Mouse (Mus musculus) embryonic facial prominence, embryonic 14.5 days (tissue): ENCODE measurements around the gene Crispld2. TPM values are rescaled to one million over a fixed set of nuclear protein-coding genes. Genes with fewer than 3 reads are reported as not detected.

ENCODE experiments used
- ATAC-seq: fragments of 200-750 bp; cut with Nextera tagmentation; 2 replicates; pipeline ENCODE4 v1.8.0; 2017; ENCODE audit warnings: low read depth, moderate number of reproducible peaks, moderate TSS enrichment
- DNase-seq: peaks from one replicate; pipeline ENCODE4 v3.0.0-alpha.2; 2015; ENCODE audit warnings: low spot score
- H3K27ac ChIP-seq: fragments of 300-500 bp; sonication (generic); replicated peaks from 2 replicates; pipeline ENCODE4 v1.5.1; 2014; ENCODE audit warnings: low read depth, mild to moderate bottlenecking, low read length, moderate library complexity
- H3K27me3 ChIP-seq: fragments of 300-500 bp; sonication (generic); replicated peaks from 2 replicates; pipeline ENCODE4 v1.6.1; 2014; ENCODE audit warnings: low read length; ENCODE audit not compliant: control insufficient read depth, insufficient read depth
- H3K36me3 ChIP-seq: fragments of 300-500 bp; sonication (generic); 2 replicates; pipeline ENCODE4 v1.6.1; 2014; ENCODE audit warnings: low read length, mixed read lengths; ENCODE audit not compliant: control insufficient read depth, insufficient read depth
- H3K4me1 ChIP-seq: fragments of 300-500 bp; sonication (generic); 2 replicates; pipeline ENCODE4 v1.6.1; 2014; ENCODE audit warnings: antibody characterized with exemption, low read length; ENCODE audit not compliant: control insufficient read depth, insufficient read depth
- H3K4me2 ChIP-seq: fragments of 300-500 bp; sonication (generic); 2 replicates; pipeline ENCODE4 v1.6.1; 2014; ENCODE audit warnings: low read depth, mild to moderate bottlenecking, low read length, moderate library complexity, mixed read lengths
- H3K4me3 ChIP-seq: fragments of 300-500 bp; sonication (generic); 2 replicates; pipeline ENCODE4 v1.5.1; 2014; ENCODE audit warnings: low read depth, mild to moderate bottlenecking, low read length
- H3K9ac ChIP-seq: fragments of 300-500 bp; sonication (generic); 2 replicates; pipeline ENCODE4 v1.6.1; 2014; ENCODE audit warnings: low read depth, mild to moderate bottlenecking, low read length, moderate library complexity, mixed read lengths
- H3K9me3 ChIP-seq: fragments of 300-500 bp; sonication (generic); 2 replicates; pipeline ENCODE4 v1.6.1; 2016; ENCODE audit warnings: low read length; ENCODE audit not compliant: control insufficient read depth
- WGBS: fragments of 180-500 bp; shearing (Covaris S2); extraction: QIAGEN DNeasy Blood & Tissue Kit; methylation state at CpG from one replicate; pipeline ENCODE4 v1.1.7; 2014; 5-methylcytosine and 5-hydroxymethylcytosine counted together
- polyA plus RNA-seq: library from polyadenylated mRNA; unstranded; fragments of >200 nt; fragmentation: Nextera tagmentation; extraction: Ambion mirVana; gene quantifications from 2 replicates; pipeline ENCODE4 v1.2.1, GENCODE M21; 2014

Gene Crispld2
- polyA plus RNA-seq, 1 experiment from 2014 or later: 5.6 TPM

- Histone ChIP-seq H3K9ac (no peak overlapping the region), H3K36me3 (no peaks in the 10 kb centered on the region), H3K4me1 (peaks cover 7% of the 10 kb centered on the region; the same call in 1 of the 2 replicates), H3K4me2 (no peak overlapping the region), H3K27ac (no peak overlapping the region), H3K9me3 (no peaks in the 10 kb centered on the region), H3K27me3 (no peaks in the 10 kb centered on the region), H3K4me3 (no peak overlapping the region)
- no peak for DNase-seq
- ATAC-seq: no peak
- WGBS: 81% methylated on average over 7 of the region's 7 CpGs
These were observed 24.2 kb downstream of the Crispld2 start for GRCm38 (mm10) chr8:120016424-120016823.

DNA sequence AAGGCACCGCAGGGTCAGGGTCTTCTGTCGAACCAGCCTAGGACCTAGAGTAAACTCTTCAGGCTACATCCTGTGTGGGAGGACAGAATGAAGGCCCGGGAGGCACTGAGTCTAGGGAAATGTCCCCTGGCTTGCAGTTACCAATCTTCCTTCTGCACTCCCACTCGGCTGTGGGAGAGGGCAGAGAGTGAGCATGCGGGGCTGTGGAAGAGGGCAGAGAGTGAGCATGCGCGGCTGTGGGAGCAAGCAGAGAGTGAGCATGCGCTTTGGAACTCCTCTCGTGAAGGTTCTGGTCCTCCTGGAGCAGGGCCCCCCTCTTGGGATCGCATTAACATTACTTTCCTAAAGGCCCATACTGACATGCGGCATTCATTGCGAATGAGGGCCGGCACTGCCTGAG lies 25.1 kb downstream of the Crispld2 start:
- WGBS: 88% methylated on average over 13 of the region's 13 CpGs
- no peaks in the 10 kb centered on the region for H3K9me3 ChIP-seq
- ATAC-seq (no peak), DNase-seq (no peak)
- no peak overlapping the region for H3K4me3 ChIP-seq
- H3K4me1 ChIP-seq: peaks cover 7% of the 10 kb centered on the region; the same call in 1 of the 2 replicates
- no peak overlapping the region for H3K27ac ChIP-seq
- H3K4me2 ChIP-seq: no peak overlapping the region
- H3K27me3 ChIP-seq: no peaks in the 10 kb centered on the region
- H3K36me3 ChIP-seq: no peaks in the 10 kb centered on the region
- no peak overlapping the region for H3K9ac ChIP-seq

DNA sequence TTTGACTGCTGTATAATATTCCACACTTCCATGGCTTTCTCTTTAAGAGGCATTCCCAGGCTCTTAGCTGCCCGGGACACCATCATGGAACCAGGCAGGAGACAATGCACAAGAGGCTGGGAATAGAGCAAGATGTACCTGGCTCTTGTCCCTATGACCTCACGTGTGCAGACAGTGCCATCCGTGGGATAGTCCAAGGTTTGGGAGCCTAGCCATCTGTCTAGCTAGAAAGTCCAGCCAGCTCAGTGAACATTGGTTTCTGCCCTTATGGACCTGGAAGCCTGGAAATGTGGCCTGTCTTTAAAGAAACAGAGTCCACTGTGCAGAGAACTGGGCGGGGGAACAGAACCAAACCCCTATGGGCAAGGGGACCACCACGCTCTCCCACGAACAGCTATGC lies 25.5 kb downstream of the Crispld2 start:
- ATAC-seq (no peak), DNase-seq (no peak)
- Histone ChIP-seq H3K36me3 (no peaks in the 10 kb centered on the region), H3K4me3 (no peak overlapping the region), H3K27me3 (no peaks in the 10 kb centered on the region), H3K4me2 (no peak overlapping the region), H3K9me3 (no peaks in the 10 kb centered on the region), H3K9ac (no peak overlapping the region), H3K4me1 (peaks cover 7% of the 10 kb centered on the region; the same call in 1 of the 2 replicates), H3K27ac (no peak overlapping the region)
- WGBS: 94% methylated on average over 6 of the region's 6 CpGs

GRCm38 (mm10) chr8:120018379-120018778 lies 26.1 kb downstream of the Crispld2 start:
- Histone ChIP-seq H3K4me1 (peaks cover 7% of the 10 kb centered on the region; the same call in 1 of the 2 replicates), H3K4me2 (no peak overlapping the region), H3K4me3 (no peak overlapping the region), H3K27ac (no peak overlapping the region), H3K9me3 (no peaks in the 10 kb centered on the region), H3K27me3 (no peaks in the 10 kb centered on the region), H3K36me3 (no peaks in the 10 kb centered on the region), H3K9ac (no peak overlapping the region)
- 88% methylated on average over 6 of the region's 6 CpGs for WGBS
- ATAC-seq: no peak
- no peak for DNase-seq

GRCm38 (mm10) chr8:120019297-120019696 lies 27.1 kb downstream of the Crispld2 start:
- H3K9ac ChIP-seq: no peak overlapping the region
- H3K4me2 ChIP-seq: no peak overlapping the region
- no peaks in the 10 kb centered on the region for H3K9me3 ChIP-seq
- no peak overlapping the region for H3K27ac ChIP-seq
- H3K36me3 ChIP-seq: no peaks in the 10 kb centered on the region
- WGBS: 87% methylated on average over 5 of the region's 5 CpGs
- DNase-seq: no peak
- H3K4me1 ChIP-seq: peaks cover 6% of the 10 kb centered on the region; the same call in 1 of the 2 replicates
- no peaks in the 10 kb centered on the region for H3K27me3 ChIP-seq
- no peak for ATAC-seq
- no peak overlapping the region for H3K4me3 ChIP-seq

DNA sequence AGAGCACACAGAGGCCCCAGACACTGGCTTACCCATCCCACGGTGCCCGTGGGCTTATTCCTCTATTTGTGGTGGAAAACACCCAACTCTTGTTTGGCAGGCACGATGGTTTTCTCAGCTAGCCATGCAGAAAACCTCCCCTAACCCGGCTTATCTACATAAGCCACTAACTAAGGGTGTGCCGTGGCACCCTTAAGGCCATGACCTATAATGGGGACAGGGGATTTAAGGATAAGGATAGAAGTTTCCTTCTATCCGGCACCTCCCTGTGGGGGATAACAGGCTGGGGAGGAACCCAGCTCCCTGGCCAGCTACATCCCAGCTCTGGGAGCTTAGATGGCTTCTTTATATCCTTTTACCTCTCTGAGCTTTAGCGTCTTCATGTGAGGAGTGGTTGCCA lies 28.1 kb downstream of the Crispld2 start:
- ATAC-seq: no peak
- no peaks in the 10 kb centered on the region for H3K36me3 ChIP-seq
- H3K4me3 ChIP-seq: no peak overlapping the region
- DNase-seq: no peak
- H3K27me3 ChIP-seq: no peaks in the 10 kb centered on the region
- no peak overlapping the region for H3K4me2 ChIP-seq
- no peaks in the 10 kb centered on the region for H3K9me3 ChIP-seq
- H3K4me1 ChIP-seq: no peaks in the 10 kb centered on the region
- 65% methylated on average over 7 of the region's 7 CpGs for WGBS
- no peak overlapping the region for H3K27ac ChIP-seq
- no peak overlapping the region for H3K9ac ChIP-seq

DNA sequence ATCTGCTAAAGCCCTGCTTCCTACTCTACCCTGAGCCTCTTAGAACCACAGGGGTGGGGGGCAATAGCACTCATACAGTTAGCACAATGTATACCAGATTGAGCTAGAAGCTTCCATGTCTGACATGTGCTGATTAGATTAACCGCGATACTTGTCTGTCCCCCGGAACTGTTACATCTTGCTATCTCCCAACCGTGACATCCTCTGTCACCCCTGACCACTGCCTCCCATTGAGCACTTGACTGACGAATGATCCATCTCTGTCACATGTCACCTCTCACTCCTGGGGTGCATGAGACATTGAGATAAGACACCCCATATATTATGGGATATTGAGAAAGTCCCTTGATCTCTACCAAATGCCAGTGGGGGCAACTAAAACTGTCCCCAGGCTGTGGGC lies 34.0 kb downstream of the Crispld2 start:
- Histone ChIP-seq H3K4me3 (no peak overlapping the region), H3K9me3 (no peaks in the 10 kb centered on the region), H3K36me3 (no peaks in the 10 kb centered on the region), H3K27ac (no peak overlapping the region), H3K4me2 (no peak overlapping the region), H3K9ac (no peak overlapping the region), H3K4me1 (no peaks in the 10 kb centered on the region), H3K27me3 (no peaks in the 10 kb centered on the region)
- ATAC-seq (no peak), DNase-seq (no peak)
- WGBS: 91% methylated on average over 5 of the region's 5 CpGs

DNA sequence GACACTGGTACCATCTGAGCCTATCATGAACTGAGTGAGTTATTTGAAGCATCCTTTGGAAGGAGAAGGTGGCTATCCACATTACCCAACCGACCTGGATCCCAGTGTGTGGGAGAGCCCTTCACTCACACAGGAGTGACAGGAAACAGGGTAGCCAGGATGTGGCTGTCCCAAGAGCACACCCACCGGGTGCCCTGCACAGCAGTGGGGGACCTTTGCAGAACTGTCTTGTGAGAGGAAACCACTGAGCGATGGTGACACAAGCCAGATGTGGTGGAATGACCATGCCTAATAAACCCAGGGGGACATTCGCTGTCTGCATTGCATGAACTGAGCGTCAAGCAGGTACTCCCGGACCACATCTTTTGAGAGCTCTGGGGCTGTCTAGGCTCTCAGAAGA lies 34.8 kb downstream of the Crispld2 start:
- 78% methylated on average over 6 of the region's 6 CpGs for WGBS
- no peak for ATAC-seq
- H3K27me3 ChIP-seq: no peaks in the 10 kb centered on the region
- DNase-seq: no peak
- no peak overlapping the region for H3K9ac ChIP-seq
- no peaks in the 10 kb centered on the region for H3K4me1 ChIP-seq
- no peaks in the 10 kb centered on the region for H3K9me3 ChIP-seq
- no peak overlapping the region for H3K27ac ChIP-seq
- no peak overlapping the region for H3K4me2 ChIP-seq
- H3K36me3 ChIP-seq: no peaks in the 10 kb centered on the region
- no peak overlapping the region for H3K4me3 ChIP-seq

DNA sequence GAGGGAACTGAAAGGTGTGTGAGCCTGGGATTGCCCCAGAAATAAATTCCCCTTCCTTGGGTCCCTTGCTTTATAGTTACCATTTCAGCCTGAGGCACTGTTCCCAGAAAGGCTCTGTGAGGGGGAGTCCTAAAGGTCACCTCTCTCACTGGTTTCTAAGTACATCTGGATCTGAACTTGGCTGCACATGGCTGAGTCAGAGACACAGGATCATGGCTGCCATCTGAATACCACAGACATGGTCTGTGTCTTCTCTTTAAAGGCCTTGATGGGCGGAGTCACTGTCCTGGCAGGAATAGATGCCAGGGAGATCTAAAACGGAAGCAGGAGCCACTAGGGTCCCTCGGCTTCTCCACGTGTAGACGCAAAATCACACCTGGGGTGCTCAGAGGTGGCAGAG lies 38.2 kb downstream of the Crispld2 start:
- no peak overlapping the region for H3K27ac ChIP-seq

More for the DNA sequence above, 38.2 kb downstream of the Crispld2 start:
- H3K4me2 ChIP-seq: no peak overlapping the region
- 69% methylated on average over 5 of the region's 5 CpGs for whole genome bisulfite sequencing
- no peaks in the 10 kb centered on the region for H3K36me3 ChIP-seq
- no peaks in the 10 kb centered on the region for H3K9me3 ChIP-seq
- no peaks in the 10 kb centered on the region for H3K4me1 ChIP-seq
- ATAC-seq (no peak), DNase-seq (no peak)
- no peaks in the 10 kb centered on the region for H3K27me3 ChIP-seq
- no peak overlapping the region for H3K9ac ChIP-seq
- no peak overlapping the region for H3K4me3 ChIP-seq
